Mouse (Mus musculus): Measurements from ENCODE around the gene Mccc1. TPM values are rescaled to one million over a fixed set of nuclear protein-coding genes. Genes with fewer than 3 reads are reported as not detected.
A peak's percentile ranks its signal among the peaks of the same experiment; 100 is the strongest.

The Mccc1 gene
- total RNA-seq (2015; ENCODE audit: low replicate concordance) (1.1 and 2.1 TPM in 2 replicates), total RNA-seq (2017; ENCODE audit: low replicate concordance) (2.1 and 6.3 TPM in 2 replicates)

GRCm38 (mm10) chr3:36000275-36001239 lies at the start of gene Mccc1:
TSS of gene Mccc1 (minus strand) at chr3:36000678.
- ATAC-seq (replicated peaks; ENCODE audit: low FRiP score, poor library complexity, severe bottlenecking): peak; percentile 100

- no peak for ATAC-seq (replicated peaks; ENCODE audit: low FRiP score, poor library complexity, severe bottlenecking)
Measured at GRCm38 (mm10) chr3:36049106-36049505, 48.6 kb upstream of the Mccc1 start.

GRCm38 (mm10) chr3:36045086-36045485 lies 44.6 kb upstream of the Mccc1 start:
- ATAC-seq (replicated peaks; ENCODE audit: low FRiP score, poor library complexity, severe bottlenecking): no peak

- ATAC-seq (replicated peaks; ENCODE audit: low FRiP score, poor library complexity, severe bottlenecking): no peak
Measured at GRCm38 (mm10) chr3:36044520-36044919, 44.0 kb upstream of the Mccc1 start.

GRCm38 (mm10) chr3:36031740-36032510 lies 31.4 kb upstream of the Mccc1 start:
- no peak for ATAC-seq (replicated peaks; ENCODE audit: low FRiP score, poor library complexity, severe bottlenecking)

GRCm38 (mm10) chr3:36029993-36030392 lies 29.5 kb upstream of the Mccc1 start:
- no peak for ATAC-seq (replicated peaks; ENCODE audit: low FRiP score, poor library complexity, severe bottlenecking)

GRCm38 (mm10) chr3:36025732-36026131 lies 25.3 kb upstream of the Mccc1 start:
- no peak for ATAC-seq (replicated peaks; ENCODE audit: low FRiP score, poor library complexity, severe bottlenecking)

- no peak for ATAC-seq (replicated peaks; ENCODE audit: low FRiP score, poor library complexity, severe bottlenecking)
Measured at GRCm38 (mm10) chr3:36011239-36011638, 10.8 kb upstream of the Mccc1 start.

GRCm38 (mm10) chr3:36008411-36009154 lies 8.1 kb upstream of the Mccc1 start:
- ATAC-seq (replicated peaks; ENCODE audit: low FRiP score, poor library complexity, severe bottlenecking): no peak

- ATAC-seq (replicated peaks; ENCODE audit: low FRiP score, poor library complexity, severe bottlenecking): no peak
Measured at GRCm38 (mm10) chr3:36004028-36004895, 3.8 kb upstream of the Mccc1 start.

GRCm38 (mm10) chr3:35994552-35995531 lies 5.6 kb downstream of the Mccc1 start:
- no peak for ATAC-seq (replicated peaks; ENCODE audit: low FRiP score, poor library complexity, severe bottlenecking)

- no peak for ATAC-seq (replicated peaks; ENCODE audit: low FRiP score, poor library complexity, severe bottlenecking)
Measured at GRCm38 (mm10) chr3:35990715-35991114, 9.8 kb downstream of the Mccc1 start.

GRCm38 (mm10) chr3:35988031-35988430 lies 12.4 kb downstream of the Mccc1 start:
- ATAC-seq (replicated peaks; ENCODE audit: low FRiP score, poor library complexity, severe bottlenecking): no peak

- ATAC-seq (replicated peaks; ENCODE audit: low FRiP score, poor library complexity, severe bottlenecking): no peak
Measured at GRCm38 (mm10) chr3:35986266-35986665, 14.2 kb downstream of the Mccc1 start.

GRCm38 (mm10) chr3:35973551-35973950 lies 26.9 kb downstream of the Mccc1 start:
- peak; percentile 76 for ATAC-seq (replicated peaks; ENCODE audit: low FRiP score, poor library complexity, severe bottlenecking)

GRCm38 (mm10) chr3:35972985-35973384 lies 27.5 kb downstream of the Mccc1 start:
- ATAC-seq (replicated peaks; ENCODE audit: low FRiP score, poor library complexity, severe bottlenecking): peak; percentile 76

GRCm38 (mm10) chr3:35971149-35971548 lies 29.3 kb downstream of the Mccc1 start:
- ATAC-seq (replicated peaks; ENCODE audit: low FRiP score, poor library complexity, severe bottlenecking): no peak

- ATAC-seq (replicated peaks; ENCODE audit: low FRiP score, poor library complexity, severe bottlenecking): no peak
Measured at GRCm38 (mm10) chr3:35970441-35970840, 30.0 kb downstream of the Mccc1 start.

All from erythroid progenitor cell, adult 5-6 weeks (primary cell).